Mouse (Mus musculus) cerebellum, postnatal 14 days (tissue): ENCODE measurements around the gene Sorl1.
A peak's percentile ranks its signal among the peaks of the same experiment; 100 is the strongest.

Experiments used
- DNase-seq, 2 experiments: peaks; one replicate each; pipeline ENCODE4 v3.0.0; 2021; ENCODE audit warnings: mixed read lengths in 2 of 2

The Sorl1 gene

DNA sequence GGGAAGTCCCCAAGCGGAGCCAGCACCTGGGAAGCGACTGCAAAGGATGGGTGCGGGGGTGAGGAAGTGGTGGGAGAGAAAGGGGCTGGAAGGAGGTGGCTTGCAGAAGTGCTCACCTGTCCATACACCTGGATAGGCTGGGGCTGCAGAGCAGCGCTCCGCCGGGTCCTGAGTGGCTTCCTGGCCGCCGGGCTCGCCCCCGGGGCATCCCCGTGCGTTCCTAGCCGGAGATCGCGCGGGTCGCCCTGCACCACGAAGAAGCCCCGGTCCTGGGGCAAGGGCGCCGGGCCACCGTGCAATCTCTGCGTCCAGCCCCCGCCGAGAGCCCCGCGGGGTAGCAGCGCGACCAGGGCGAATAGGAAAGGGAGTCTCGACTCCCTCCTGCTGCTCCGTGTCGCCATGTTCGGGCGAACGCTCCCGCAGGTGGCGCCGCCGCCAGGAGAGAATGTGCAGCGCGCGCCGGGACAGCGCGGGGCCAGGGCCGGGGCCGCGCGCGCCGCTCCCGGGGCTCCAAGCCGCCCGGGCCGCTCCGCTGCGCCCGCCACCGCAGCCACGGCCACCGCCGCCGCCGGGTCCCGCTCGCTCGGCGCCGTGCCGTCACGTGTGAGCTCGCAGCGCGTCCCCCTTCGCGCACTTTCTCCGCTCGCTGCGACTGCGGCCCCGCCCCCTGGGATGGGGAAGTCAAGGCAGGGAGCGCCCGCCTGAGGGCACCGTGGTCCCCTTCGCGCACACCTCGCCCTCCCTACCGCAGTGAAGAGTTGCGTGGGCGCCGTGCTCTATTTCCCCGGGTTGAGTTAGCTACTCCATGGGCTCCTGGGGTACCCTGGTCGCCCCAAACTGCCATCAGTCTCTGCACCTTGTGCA lies at the start of gene Sorl1:
Sorl1 (minus strand) TSS at position 585 of the 864 bp plus-strand sequence.
- DNase-seq, result peak; percentile 85 to 87

GRCm38 (mm10) chr9:42173781-42174180 lies 49.7 kb upstream of the Sorl1 start:
- no peak for DNase-seq

- DNase-seq, result no peak
Measured at GRCm38 (mm10) chr9:42169491-42169890, 45.4 kb upstream of the Sorl1 start.

GRCm38 (mm10) chr9:42169025-42169424 lies 44.9 kb upstream of the Sorl1 start:
- DNase-seq, result no peak

GRCm38 (mm10) chr9:42164930-42165329 lies 40.8 kb upstream of the Sorl1 start:
- DNase-seq, result no peak

DNA sequence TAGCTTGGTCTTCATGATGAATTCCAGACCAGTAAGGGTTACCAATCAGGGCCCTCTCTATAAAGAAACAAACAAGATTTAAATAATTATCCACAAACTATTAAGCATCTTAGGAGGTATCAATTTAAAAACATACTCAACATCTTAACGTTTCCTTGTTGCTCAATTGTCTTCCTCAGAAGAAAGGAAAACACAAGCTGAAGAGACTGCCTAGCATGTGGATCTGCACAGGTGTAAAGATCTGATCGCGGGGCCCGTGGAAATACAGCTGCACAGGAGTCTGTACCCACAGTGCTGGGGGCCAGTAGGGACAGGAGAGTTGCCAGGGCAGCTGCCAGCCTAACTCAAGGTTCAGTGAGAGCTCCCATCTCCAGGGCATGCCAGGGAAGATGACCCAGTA lies 38.9 kb upstream of the Sorl1 start:
- DNase-seq, result no peak

DNA sequence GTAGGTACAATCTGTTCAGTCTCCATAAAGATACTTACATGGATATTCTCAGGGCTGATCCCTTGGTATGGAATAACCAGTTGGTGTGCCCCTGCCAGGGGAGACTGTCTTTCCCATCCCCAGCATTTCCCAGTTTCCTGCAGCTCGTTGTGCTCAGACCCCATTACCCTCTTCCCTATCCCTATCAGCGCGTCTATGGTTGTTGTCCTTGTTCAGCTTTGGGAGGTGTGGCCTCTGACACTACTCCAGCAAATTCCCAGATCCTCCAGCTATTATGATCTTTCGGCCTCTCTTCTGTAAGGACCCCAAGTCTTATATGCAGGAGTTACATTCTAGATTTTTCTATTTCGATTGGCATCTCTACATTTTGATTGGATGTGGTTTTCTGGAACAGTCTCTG lies 35.3 kb upstream of the Sorl1 start:
- no peak for DNase-seq

DNA sequence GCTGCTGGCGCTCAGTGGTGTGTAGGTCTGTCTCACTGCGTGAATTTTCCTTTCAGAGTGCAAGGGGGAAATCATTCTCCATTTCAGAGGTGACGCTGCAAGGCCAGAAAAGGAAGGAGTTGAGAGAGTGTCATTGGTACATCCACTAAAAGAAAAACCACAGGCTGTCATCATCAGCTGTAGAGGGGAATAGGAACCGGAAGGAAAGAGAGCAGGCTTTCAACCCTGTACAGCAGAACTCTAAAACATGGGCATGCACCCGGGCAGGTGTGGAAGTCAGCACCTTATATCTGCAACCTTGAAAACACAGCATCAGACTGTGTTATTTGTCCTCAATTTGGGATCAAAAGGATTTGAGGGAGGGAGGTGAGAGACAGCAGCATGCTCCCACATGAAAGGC lies 34.6 kb upstream of the Sorl1 start:
- no peak for DNase-seq

DNA sequence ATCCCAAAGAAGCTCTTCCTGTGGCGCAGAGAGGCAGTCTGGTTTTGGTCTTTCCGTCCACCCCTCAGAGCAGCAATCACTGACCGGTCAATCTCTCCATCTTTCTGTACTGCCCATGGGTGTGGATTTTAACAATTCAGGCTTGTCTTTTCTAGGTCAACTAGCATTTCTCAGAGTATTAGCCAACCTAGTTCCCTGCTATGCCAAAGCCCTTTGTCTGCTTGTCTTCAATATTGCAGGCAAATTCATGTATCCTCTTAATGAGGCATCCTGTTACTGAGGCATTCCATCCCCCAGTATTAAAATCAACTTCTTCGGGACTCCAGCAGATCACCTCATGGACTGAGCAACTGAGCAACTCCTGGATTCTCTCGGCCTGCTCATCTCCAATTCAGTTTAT lies 33.9 kb upstream of the Sorl1 start:
- no peak for DNase-seq

GRCm38 (mm10) chr9:42156566-42156965 lies 32.5 kb upstream of the Sorl1 start:
- DNase-seq, result no peak

GRCm38 (mm10) chr9:42154682-42155081 lies 30.6 kb upstream of the Sorl1 start:
- no peak for DNase-seq

DNA sequence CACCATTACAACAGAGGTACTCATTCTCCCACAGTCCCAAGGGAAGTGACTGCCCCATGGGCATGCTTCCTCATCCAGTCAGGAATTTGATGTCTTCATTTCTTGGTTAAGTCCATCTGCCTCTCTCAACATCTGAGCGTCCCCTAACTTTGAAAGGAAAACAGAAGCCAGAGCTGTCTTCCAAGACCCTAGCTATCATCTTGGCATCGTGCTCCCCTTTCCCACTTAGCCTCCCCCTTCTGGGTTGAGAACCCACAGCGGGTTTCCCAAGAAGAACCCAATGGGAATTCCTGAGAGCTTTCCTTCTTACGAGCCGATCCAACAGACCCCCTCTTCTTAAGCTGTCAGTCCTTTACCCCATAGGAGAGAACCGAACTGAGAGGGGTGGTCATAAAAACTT lies 24.7 kb upstream of the Sorl1 start:
- DNase-seq, result no peak

GRCm38 (mm10) chr9:42148036-42148435 lies 23.9 kb upstream of the Sorl1 start:
- DNase-seq, result no peak

- DNase-seq, result no peak
Measured at GRCm38 (mm10) chr9:42146463-42146862, 22.4 kb upstream of the Sorl1 start.

GRCm38 (mm10) chr9:42141549-42142210 lies 17.6 kb upstream of the Sorl1 start:
- DNase-seq, result no peak

- no peak for DNase-seq
Measured at GRCm38 (mm10) chr9:42138248-42138858, 14.3 kb upstream of the Sorl1 start.

- no peak for DNase-seq
Measured at GRCm38 (mm10) chr9:42137578-42137977, 13.5 kb upstream of the Sorl1 start.

DNA sequence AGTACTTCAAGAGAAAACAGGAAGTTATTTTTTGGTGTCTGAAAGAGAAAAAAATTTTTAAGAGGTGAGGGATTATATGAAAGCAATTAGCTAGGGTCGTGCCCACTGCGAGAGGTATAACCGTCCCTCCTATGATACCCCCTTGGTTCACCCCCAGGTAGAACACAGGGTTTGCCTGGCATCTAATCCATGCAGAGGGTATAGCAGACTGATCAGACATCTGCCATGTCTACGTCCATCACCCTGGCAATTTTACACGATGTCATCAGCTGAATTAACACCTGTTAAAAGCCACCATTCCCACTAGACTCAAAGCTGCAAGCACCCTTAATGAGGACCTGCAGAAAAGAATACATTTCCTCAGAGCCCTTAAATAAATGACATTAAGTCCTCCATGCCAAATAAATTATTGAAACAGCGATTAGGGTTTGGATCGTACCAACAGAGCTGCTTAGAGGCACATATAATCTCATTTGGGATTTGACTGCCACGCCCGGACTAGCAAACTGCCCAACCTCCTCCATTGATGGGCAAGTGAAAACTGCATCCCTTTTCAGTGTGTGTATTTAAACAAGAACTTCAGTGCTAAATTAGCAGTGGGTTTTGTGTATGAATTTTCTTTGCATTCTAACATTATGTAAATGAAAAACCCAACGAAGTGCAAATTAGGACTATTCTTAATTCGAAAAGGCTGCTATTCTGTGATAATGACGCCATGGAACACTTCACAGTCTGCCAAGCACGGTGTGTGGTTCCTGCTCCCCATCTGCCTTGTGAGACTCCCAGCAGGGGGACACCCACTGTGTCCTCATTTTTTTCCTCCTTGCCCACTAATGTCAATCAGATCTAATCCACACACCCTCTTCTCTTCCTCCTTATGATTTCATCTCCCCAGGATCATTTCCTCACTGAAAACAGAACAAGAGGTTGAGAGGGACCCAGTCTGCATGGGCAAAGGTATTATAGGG lies 7.0 kb upstream of the Sorl1 start:
- peak; percentile 84 to 89 for DNase-seq

GRCm38 (mm10) chr9:42127983-42128382 lies 3.9 kb upstream of the Sorl1 start:
- DNase-seq, result no peak

DNA sequence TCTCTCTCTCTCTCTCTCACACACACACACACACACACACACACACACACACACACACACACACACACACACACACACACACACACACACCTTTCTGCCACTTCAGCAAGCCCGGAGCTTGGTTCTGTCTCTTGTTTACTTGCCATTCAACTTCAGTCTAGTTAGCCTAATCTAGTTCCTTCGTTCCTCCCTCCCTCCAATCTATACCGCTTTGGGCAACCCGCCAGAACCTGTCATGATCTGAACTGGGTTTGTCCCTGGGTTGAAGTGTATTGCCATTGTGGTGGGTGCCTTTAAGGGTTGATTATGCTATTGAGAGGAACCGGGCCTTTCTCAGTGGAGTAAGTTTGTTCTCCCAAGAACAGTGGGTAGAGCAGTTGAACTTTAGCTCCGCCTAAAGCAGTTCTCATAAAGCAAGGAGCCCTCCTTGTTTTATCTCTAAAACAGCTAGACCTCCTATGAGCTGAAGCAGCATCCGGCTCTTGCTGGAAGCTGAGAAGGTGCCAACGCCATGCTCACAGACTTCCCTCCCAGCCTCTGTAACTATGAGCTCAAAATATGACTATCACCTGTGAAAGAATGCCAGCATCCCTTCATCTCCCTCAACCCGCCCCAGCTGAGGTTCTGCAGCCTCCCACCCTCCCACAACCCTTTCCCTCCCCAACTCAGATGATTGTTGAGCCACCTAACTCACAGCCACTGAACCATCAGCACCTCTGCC lies 1.3 kb upstream of the Sorl1 start:
- DNase-seq, result peak in 1 of 2 experiments; percentile 25

DNA sequence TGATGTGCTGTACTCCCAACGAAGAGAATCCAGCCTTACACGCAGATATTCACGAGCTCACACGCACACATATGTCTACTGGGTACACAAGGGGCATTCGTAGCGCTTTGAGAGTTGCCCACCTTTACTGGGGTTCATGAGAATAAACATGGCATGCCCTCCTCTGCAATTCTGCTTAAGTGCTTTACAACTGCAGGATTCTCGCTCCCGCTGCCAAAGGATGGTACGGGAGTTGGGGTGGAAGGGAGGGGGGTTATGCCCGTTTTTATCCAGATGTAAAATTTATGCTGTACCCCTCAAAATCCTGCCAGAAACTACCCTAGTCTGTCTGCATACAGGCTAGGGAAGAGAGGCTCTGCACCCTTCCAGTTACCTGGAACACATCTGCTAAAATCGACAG lies 893 bp downstream of the Sorl1 start:
- DNase-seq, result peak in 1 of 2 experiments; percentile 41

DNA sequence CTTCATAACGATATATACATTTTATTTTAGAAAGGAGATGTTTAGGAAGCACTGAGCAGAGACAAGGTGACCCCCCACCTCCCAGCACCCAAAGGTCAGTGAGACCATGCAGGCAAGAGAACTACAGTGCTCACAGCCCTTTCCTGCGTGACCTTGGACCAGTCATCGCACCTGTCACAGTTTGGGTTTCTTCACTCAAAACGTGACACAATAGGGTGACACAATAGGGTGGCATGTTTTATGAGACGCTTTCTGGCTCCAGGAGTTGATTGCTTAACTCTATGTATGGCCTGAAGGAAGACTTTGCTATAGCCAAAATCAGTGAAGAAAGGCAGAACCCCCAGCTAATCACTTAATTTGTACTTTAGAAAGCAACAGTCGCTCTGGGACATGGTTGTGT lies 1.7 kb downstream of the Sorl1 start:
- peak in 1 of 2 experiments; percentile 33 for DNase-seq
